Mouse (Mus musculus): ENCODE measurements around the gene Rnls. TPM values are rescaled to one million over a fixed set of nuclear protein-coding genes. Genes with fewer than 3 reads are reported as not detected.
"Not testable (repeated sequence)": the region's sequence is repeated elsewhere in the genome, so short reads cannot be mapped to it uniquely, and the experiment has no call there.

Gene Rnls
- total RNA-seq (2022), result 10 to 100 TPM in 2 of 4 experiments, 1 to 10 TPM in 2; 9.5 to 10.9 (median 10.3) TPM

DNA sequence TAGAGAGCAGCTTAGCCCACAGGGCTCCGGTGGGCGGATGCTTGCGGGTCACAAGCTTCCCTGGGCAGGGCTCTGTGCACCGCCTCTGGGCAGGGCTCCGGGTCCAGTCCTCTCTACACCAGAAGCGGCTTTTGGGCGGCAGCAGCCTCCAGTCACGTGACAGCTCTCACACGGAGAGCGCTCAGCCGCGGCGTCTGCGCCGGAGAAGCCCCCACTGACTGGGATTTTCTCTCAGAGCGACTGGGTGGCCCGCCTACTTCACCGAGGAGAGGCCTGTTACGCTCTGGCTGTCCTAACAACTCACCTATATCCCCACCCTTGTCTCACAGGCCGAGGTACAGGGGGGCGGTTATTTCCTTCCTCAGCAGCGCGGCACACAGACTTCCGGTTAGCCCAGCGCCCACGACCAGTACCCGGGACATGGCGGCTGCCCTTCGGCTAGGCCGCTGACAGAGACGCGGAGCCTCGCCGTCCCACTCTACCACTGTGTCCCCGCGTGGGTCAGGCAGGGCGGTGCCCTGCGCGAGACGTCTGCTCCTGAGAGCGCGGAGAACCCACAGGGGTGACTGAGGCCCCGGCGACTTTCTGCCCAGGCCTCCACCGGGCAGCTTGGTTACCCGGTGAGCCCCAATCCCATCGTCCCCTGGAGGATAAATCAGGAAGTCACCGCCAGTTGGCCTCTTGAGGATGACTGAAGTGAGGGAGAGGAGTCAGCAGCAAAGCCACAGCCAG, at the start of gene Rnls:
Gene Rnls, minus strand, starts transcription at position 645 of the 732 bp plus-strand sequence.
- DNase-seq (ENCODE audit: low spot score in 2 of 2), result peak; percentile 77 to 81

DNA sequence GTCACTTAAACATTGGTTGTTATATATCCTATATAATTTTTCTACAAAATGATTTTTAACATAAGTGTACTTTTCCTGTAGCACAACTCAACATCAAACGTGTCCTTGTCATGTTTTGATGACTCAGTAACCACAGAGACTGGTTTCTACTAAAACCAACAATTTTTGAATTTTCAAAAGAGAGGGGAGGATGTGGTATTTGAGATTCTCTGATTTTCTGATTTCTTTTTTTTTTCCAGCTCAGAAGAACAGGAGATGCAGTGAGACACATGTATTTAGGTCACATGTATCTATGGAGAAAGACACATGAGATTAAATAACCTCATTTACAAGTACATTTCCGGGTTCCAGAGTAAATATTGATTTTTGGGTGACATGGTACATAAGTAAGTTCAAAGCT, 37.4 kb upstream of the Rnls start:
- DNase-seq (ENCODE audit: low spot score in 2 of 2), result no peak

DNA sequence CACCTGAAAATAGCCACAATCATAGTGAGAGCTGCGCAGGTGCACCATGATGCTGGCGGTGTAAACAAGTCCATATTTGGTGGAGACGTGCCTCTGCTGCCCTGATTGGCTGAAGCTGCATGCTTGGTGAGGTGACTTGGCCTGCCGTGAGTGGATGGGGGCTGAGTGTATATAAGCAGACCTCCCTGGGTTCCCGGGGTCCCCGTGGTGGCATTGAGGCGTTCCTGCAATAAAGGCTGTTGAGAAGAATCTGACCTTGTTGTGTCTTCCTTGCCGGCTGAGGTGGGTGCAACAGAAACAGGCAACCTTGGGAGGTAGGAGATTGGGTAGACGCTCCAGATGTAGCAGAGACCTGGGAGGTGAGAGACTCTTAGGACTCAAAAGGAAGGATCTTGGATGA, 27.3 kb upstream of the Rnls start:
- not testable (repeated sequence) for DNase-seq (ENCODE audit: low spot score in 2 of 2)

DNA sequence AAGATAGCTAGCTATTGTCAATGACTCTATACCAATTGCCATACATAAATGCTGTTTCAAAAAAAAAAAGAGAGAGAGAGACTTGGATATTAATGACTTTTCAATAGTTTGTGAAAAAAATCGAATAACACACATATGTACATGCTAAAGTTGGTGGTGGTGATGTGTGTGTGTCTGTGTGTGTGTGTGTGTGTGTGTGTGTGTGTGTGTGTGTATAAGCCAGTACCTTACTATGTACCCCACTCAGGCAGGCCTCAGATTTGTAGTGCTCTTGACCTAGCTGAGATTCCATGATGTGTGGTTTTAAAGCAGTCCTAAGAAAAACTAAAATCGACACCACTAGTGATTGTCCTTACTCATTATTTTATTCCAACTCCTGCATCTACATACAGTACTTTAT, 11.3 kb downstream of the Rnls start:
- DNase-seq (ENCODE audit: low spot score in 2 of 2), result no peak

DNA sequence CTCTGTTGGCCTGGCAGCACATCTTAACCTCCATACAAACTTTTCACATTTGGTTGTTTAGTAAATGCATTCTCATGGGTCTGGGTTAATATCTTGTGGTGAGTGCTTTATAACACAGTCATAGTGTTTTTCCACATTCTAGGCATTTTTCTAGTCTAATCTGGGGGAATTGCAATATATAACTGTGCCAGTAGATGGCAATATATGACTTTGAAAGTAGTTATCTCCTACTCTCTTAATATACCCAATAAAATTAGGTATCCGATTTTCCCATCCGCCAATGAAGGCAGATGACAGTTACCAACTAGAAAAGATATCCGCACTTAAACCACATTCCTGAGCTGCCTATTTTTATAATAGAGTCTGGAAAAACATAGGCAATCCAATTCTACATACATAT, 11.7 kb downstream of the Rnls start:
- no peak for DNase-seq (ENCODE audit: low spot score in 2 of 2)

DNA sequence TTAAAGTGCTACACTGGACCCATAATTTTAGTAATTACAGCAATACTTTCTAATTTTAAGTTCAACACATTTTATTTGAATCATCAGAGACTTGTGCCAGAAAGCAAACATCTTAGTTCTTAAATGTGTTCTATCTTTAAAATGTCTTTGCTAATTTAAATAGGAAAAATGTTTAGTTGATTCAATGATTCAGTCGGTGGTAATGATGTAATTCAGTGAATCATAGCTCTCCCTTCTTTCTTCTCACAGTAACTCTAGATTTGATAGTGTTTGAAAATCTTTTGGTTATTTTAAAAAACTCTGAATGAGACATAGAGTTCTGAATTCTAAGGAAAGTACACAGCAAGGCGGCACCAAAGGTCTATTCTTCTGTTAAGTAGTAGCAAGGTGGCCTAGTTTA, 23.3 kb downstream of the Rnls start:
- no peak for DNase-seq (ENCODE audit: low spot score in 2 of 2)

DNA sequence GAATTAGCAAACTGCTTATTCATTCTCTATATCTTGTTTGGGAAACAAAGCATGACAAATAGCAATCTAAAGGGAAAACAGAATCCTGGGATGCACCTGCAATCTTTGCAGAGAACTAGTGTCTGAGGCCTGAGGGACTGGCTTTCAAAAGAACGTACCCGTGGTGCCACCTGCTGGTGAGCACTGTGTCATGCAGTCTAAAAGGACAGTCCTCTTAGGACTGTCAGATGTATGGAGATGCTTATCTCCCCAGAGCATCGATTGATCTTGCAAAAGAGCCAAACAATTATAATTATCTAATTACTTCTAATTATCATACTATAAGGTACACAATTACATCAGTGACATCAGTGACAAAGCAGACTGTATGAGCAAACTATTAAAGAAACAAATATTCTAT, 25.4 kb downstream of the Rnls start:
- peak in 1 of 2 experiments; percentile 10 for DNase-seq (ENCODE audit: low spot score in 2 of 2)

DNA sequence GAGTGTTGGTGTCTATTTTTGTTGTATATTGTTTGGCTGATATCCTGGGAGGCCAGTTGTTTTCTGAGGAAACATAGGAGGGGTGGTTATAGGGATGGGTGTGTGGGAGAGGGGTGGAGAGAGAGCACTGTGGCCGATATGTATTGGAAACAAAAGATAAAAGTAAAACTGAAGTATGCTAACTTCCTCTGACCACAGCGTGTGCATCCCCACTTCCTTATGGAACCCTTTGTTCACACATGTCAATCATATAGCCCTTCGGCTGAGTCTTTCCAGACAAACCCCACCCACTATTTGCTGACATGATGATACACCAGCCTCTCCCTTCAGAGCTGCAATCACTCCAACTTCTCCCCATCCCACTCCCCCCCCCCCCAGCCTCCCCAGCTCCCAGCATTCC, 35.1 kb downstream of the Rnls start:
- DNase-seq (ENCODE audit: low spot score in 2 of 2), result no peak

DNA sequence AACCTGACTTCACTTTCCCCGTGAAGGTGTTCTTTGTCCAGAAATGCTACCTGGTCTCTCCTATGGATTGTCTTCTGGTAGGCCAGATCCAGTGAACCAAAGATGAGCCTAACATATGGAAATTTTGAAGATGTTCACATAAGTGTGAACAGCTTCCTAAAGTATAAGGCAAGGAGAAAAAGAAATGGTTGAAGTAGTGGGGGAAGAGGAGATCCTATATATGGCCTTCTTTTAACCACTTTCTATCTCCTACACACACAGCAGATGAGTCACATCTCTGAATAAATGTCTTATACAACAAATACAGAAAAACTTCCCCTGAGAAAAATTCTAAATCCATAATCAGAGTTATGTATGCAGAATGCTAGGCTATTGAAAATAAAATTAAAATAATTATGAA, 52.0 kb downstream of the Rnls start:
- DNase-seq (ENCODE audit: low spot score in 2 of 2), result no peak

DNA sequence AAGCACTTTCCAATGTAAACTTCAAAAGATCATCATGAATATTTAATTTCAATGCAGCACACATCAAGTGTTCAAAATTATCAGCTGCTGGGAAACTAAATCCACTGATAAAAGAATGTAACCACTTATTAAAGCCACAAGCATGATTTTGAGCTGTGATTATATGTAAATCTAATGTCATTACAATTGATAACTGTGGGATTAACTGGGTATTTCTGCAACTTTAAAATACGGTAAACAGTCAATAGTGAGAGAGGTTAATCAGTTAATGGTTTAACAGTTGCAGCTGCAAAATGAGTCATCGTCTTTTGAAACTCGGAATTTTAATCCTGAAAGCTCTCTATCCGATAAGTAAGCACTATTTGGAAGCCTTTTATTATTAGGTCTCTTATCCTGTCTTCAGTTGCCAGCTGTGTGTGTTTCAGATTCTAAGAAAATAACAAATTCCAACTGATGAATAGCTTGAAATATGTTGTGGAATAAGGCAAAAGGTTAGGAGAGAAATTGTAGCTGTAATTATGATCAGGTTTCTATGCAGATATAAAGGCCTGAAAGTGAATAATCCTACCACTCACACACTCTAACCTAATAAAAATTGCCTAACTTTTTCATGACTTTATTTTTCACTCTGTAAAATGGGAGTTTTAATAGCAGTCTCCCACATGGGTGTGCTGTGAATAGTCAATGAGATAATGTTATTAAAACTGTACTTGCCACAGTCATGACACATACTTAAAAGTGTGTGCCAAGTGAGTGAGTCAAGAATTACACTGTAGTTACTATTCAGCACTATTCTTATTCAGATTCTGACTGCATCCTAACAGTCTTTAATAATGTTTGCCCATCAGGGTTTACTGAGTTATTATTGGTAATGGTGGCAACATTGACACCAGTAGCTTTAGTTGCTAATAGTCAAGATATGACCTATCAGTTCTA, 65.1 kb downstream of the Rnls start:
- DNase-seq (ENCODE audit: low spot score in 2 of 2), result no peak

DNA sequence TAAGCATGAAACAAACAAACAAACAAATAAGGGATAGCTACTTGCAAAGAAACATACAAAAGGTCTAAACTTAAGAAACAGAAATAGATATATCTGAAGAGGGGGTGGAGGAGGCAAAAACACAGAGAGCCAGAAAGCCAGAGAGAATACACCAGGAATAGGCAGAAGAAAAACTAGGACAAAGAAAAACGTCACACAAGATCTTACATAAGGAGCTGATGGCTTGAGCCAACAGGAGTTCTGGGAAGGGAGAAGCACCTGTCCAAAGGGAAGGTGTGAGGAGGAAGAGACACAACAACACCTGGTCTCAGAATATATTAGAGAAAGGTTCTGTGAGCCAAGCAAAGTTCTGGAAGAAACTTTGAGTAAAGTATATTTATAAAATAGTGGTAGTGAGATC, 73.3 kb downstream of the Rnls start:
- DNase-seq (ENCODE audit: low spot score in 2 of 2), result no peak

DNA sequence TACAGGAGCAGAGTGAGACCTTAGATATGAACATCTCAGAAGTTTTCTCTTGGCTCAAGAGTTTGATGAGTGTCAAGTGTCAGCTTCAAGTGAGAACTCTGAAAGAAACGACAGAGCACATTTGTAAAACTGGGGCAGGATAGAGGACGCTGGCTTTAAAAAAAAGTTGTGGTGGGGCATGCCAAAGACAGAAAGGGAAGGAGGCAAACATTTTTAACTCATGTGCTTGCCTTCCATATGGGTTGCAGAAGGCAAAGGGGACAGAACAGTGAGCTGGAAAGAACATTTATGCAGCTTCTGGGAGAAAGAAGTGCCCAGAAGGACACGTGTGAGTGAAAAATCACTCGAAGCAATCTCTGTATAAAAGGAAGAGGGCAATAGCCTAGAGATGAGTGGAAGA, 75.0 kb downstream of the Rnls start:
- DNase-seq (ENCODE audit: low spot score in 2 of 2), result no peak

DNA sequence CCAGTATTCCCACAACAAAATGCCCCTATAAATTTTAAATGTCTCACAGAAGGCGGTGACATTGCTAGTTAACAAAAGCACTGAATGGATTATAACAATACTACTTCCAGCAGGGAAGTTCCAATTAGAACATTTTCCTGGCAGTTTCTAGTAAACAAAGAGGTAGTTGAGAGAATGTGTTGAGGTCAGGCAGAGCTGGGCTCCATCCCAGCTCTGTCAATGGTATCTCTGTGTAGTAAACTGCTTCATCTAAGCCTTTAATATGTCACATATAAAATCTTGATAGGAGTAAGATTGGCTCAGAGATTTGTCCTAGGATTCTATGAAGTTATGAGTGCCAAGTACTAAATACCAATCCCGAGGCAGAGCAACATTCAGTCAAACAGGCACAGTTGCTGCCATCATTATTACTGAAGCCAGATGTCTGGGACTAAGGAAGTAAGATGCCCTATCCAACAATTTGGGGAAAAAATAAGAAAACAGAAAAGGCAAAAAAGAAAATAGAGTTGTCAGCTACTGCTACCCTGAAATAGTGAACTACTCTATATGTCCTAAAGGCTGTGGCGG, 92.3 kb downstream of the Rnls start:
- no peak for DNase-seq (ENCODE audit: low spot score in 2 of 2)

DNA sequence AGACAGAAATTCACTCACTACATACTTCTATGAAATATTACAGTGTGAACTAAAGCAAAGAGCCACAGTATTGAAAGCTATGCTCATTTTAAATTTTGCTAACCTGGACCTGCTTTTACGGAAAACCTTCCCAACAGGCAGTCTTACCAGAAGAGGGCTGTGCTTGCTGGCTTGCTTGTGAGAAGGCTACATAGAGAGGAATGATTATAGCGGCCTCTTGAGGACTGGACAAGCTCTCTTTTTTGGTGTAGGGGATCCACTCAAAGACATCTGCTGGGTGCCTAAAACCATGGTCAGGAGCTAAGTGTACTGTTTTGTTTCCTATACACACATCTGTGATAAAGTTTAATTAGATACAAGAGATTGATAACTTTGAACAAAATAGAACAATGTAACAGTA, 95.8 kb downstream of the Rnls start:
- DNase-seq (ENCODE audit: low spot score in 2 of 2), result no peak

DNA sequence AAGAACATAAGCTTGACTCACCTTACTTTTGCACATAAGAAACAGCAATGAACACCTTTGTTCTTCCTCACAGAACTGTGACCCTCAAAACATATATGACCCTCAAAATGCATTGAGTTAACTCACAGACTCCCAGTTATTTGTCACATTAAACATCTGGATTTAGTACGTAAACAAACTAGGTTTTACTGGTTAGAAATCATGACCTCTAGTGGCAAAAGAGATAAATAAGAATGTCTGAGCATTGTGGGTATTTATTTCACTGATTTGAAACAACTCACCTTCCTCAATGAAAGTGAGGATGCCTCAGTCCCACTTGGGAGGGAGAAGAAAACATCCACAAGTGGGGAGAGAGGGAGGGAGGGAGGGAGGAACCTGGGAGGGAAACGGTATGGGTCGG, 109.1 kb downstream of the Rnls start:
- no peak for DNase-seq (ENCODE audit: low spot score in 2 of 2)

DNA sequence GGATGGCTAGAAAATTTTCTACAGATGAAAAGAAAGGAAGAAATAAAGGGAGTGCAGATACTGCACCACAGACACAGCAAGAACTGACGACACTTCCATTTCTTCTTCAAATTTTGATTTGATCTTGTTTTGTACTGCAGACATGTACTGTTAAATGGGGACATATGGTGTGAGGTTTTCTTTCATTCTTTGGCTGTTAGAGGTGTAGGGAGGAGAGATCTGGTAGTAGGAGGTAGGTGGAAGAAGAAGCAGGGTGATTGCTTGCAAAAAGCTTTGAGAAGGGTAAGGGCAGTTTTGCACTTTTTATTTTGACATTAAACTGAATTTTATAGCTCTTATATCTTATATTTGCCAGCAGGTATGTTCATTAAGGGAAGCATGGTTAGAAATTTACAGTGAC, 115.7 kb downstream of the Rnls start:
- no peak for DNase-seq (ENCODE audit: low spot score in 2 of 2)

DNA sequence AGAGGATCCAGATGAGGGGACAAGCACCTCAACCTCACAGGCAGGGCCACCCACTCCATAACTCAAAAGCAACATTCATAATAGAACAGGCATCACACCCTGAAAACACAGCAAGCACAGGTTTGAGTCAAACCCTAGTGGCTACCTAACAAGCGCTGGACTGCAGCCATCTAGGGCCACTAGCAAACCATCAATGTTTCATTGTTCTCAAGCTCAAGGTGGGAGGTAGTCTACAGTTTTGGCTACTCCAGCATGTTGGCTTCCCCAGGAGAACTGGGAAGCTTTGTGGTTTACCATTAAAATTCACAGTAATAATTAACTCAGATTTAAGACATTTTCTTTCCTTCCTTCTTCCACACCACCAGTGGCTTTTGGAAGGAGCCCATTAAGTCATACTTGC, 118.4 kb downstream of the Rnls start:
- DNase-seq (ENCODE audit: low spot score in 2 of 2), result no peak

DNA sequence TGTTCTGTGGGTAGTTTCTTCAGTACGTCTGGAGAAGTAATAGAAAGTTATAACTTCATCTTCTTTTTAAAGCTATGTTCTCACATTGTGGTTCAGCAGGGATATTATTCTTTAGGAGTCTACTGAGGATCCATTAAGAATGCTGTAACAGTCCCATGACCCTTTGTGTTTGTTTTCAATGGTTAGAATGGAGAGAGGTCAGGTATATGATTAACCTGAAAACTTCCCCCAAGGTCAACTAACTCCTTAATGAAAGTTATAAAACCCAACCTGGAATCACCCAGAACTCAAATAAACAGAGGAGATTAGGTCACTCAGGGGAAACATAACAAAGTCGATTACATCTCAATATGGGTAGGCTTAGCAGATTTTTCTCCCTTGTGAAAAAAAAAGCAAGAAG, 120.5 kb downstream of the Rnls start:
- no peak for DNase-seq (ENCODE audit: low spot score in 2 of 2)

DNA sequence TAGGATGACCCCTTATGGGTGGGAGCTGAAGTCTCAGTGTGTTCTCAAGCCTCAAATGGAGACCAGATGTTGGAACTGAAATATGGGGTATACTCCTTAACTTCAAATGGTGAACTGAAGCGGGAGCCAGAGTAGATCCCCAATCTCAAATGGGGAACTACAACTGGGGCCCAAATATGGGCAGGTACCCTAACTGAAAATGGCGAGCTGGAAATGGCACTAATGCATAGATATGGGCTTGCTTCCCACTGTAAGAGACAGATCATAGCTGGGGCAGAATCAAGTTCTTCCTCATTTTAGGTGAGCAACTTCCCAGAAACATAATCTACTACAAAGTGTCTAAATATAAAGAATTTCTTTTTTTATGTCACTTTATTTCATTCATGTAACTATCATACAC, 121.9 kb downstream of the Rnls start:
- no peak for DNase-seq (ENCODE audit: low spot score in 2 of 2)

DNA sequence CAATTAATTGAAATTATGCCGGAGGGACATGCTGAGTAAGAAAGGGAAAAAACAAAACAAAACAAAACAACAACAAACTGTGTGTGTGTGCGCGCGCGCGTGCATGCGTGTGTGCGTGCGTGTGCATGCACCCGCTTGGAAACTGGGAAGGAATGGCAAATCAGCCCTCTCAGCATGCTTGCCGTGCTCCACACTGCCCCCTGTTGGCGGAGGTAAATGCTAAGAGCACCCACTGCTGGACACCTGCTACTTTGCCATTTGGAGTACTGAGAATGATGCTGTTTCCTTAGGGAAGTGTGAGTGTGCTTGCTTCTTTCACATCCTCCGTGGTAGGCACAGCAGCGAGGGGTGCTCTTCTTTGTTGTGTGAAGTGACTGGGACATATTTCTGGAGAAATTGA, 124.1 kb downstream of the Rnls start:
- no peak for DNase-seq (ENCODE audit: low spot score in 2 of 2)

DNA sequence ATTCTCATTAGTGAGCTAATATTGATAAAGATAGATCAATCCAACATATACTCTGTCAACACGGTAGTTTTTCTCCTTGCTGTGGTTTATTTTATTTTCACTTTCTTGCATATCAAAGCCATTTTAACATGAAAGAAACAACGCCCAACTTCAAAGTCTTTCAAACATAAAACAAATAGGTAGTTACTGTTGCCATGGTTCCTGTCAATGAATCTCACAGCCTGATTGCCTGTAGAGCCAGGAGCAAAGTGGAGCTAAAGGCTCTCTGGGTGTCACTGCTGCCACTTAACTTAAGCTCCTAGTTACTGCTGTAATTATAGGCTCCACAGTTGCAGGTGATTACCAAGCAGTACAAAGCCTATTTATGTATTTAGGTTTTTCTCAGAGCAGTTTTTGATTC, 126.8 kb downstream of the Rnls start:
- no peak for DNase-seq (ENCODE audit: low spot score in 2 of 2)

DNA sequence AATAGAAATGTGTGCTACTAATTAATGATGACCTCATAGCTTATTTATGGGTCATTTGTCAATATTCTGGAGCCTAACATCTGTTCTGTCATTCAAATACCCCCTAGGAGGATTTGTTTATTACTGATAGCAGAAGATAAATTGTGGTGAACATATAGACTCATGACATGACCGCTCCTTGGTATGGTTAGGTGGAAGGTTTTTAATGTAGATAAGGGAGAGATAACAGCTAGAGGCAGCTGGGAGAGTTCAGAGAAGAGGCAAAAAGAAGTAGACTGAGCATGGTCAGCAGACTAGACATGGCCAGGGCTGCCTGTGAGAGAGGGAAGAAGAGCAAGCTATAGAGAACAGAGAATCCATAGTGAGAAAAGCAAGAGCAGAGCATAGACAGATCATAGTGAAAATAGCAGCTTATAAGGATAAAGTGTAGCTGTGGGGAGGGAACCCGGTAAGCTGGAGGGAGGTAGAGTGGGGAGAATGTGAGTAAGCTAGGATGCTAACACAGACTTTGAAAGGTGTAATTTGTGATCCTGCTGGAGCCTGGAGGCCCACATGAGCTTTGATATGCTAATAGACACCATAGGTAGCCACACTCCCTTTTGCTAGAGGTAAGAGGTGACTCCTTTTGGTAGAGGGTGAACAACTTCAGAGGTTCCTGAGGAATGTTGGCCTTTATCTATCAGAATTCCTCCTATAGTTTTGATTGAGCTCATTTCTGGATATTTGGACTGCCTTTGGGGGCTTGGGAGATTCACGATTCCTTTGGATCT, 127.7 kb downstream of the Rnls start:
- no peak for DNase-seq (ENCODE audit: low spot score in 2 of 2)

All from gastrocnemius, adult 8-10 months (tissue).